Comparison of ENCODE assay signal across 8 mouse cellular contexts in genomic region chr4:21848287-21848630, GRCm38 (mm10). TPM values are rescaled to one million over a fixed set of nuclear protein-coding genes. Genes with fewer than 3 reads are reported as not detected.
DNase-seq lines count a peak whose midpoint lies in the region; ATAC-seq lines count a peak whose summit lies in the region.

No protein-coding gene starts in this region.

- peak overlapping the region; percentile 59 for H3K4me2 ChIP-seq in forebrain, embryonic 13.5 days
- H3K4me2 ChIP-seq in liver, embryonic 16.5 days (ENCODE audit: low read depth, low read length), result peak overlapping the region; percentile 70
- H3K4me2 ChIP-seq in neural tube, embryonic 13.5 days, result peak overlapping the region; percentile 58

- WGBS in forebrain, embryonic 13.5 days, result under 1% methylated on average over 24 of the region's 24 CpGs
- WGBS in liver, embryonic 16.5 days (ENCODE audit: insufficient replicate concordance), result under 1% methylated on average over 24 of the region's 24 CpGs
- WGBS in neural tube, embryonic 13.5 days, result under 1% methylated on average over 24 of the region's 24 CpGs

- H3K27me3 ChIP-seq in forebrain, embryonic 13.5 days, result no peaks in the 10 kb centered on the region
- H3K27me3 ChIP-seq in liver, embryonic 16.5 days (ENCODE audit: control insufficient read depth, insufficient read depth, low read depth, low read length), result no peaks in the 10 kb centered on the region
- H3K27me3 ChIP-seq in neural tube, embryonic 13.5 days, result no peaks in the 10 kb centered on the region

- peak overlapping the region; percentile 96 for H3K27ac ChIP-seq in forebrain, embryonic 13.5 days
- H3K27ac ChIP-seq in liver, embryonic 16.5 days (ENCODE audit: low read length), result peak overlapping the region; percentile 95
- H3K27ac ChIP-seq in neural tube, embryonic 13.5 days (replicated peaks), result peak overlapping the region; percentile 98

- peak; percentile 86 for ATAC-seq in forebrain, embryonic 13.5 days
- ATAC-seq in liver, embryonic 16.5 days (ENCODE audit: low read depth), result peak; percentile 88
- peak; percentile 90 for ATAC-seq in neural tube, embryonic 13.5 days (ENCODE audit: low read depth)

- intact Hi-C loops in heart, postnatal 10 days (cut with DNase I), result loop anchor here (5.0 kb wide), 1 partner anchor 84 kb away; the partner anchor contains the start of gene Faxc

- no peaks in the 10 kb centered on the region for H3K36me3 ChIP-seq in forebrain, embryonic 13.5 days (ENCODE audit: poor library complexity, severe bottlenecking)
- H3K36me3 ChIP-seq in liver, embryonic 16.5 days (ENCODE audit: control insufficient read depth, insufficient read depth), result no peaks in the 10 kb centered on the region
- H3K36me3 ChIP-seq in neural tube, embryonic 13.5 days, result no peaks in the 10 kb centered on the region

- no peaks in the 10 kb centered on the region for H3K9me3 ChIP-seq in forebrain, embryonic 13.5 days (replicated peaks)
- H3K9me3 ChIP-seq in liver, embryonic 16.5 days (replicated peaks; ENCODE audit: control insufficient read depth, low read length), result no peaks in the 10 kb centered on the region
- H3K9me3 ChIP-seq in neural tube, embryonic 13.5 days, result no peaks in the 10 kb centered on the region

- H3K4me1 ChIP-seq in forebrain, embryonic 13.5 days, result peaks cover 25% of the 10 kb centered on the region
- H3K4me1 ChIP-seq in liver, embryonic 16.5 days (ENCODE audit: control insufficient read depth, low read depth, low read length), result peaks cover 5% of the 10 kb centered on the region
- H3K4me1 ChIP-seq in neural tube, embryonic 13.5 days (replicated peaks), result peaks cover 29% of the 10 kb centered on the region

- peak overlapping the region; percentile 82 for H3K4me3 ChIP-seq in forebrain, embryonic 13.5 days
- H3K4me3 ChIP-seq in liver, embryonic 16.5 days (ENCODE audit: low read depth, low read length), result peak overlapping the region; percentile 96
- H3K4me3 ChIP-seq in neural tube, embryonic 13.5 days, result peak overlapping the region; percentile 82

- H3K9ac ChIP-seq in forebrain, embryonic 13.5 days, result peak overlapping the region; percentile 90
- peak overlapping the region; percentile 95 for H3K9ac ChIP-seq in liver, embryonic 16.5 days (ENCODE audit: low read depth, low read length)
- H3K9ac ChIP-seq in neural tube, embryonic 13.5 days, result peak overlapping the region; percentile 92

- peak; percentile 90 for DNase-seq in MN1 (ENCODE audit: low spot score)
- peak; percentile 88 for DNase-seq in cerebellum, adult 11 months
- peak; percentile 94 for DNase-seq in heart, postnatal 10 days
- peak; percentile 94 to 96 for DNase-seq in kidney, postnatal 4 days
- peak; percentile 84 to 85 for DNase-seq in thymus, adult 18-20 months

RNA-seq across cellular contexts. Expression of gene Pnisr, which starts 0.9 kb away (rescaled TPM):
- 200 and 205 TPM in 2 replicates for polyA plus RNA-seq in forebrain, embryonic 13.5 days (2015; fragmentation: Nextera tagmentation; extraction: Ambion mirVana)
- 10 to 100 TPM; 49.0 to 52.2 TPM for total RNA-seq in heart, postnatal 10 days (2021)
- polyA plus RNA-seq in liver, embryonic 16.5 days (2015; fragmentation: Nextera tagmentation; extraction: Ambion mirVana), result 36.5 and 39.8 TPM in 2 replicates
- 150 and 166 TPM in 2 replicates for polyA plus RNA-seq in neural tube, embryonic 13.5 days (2015; fragmentation: Nextera tagmentation; extraction: Ambion mirVana)

RNA-seq across cellular contexts. Expression of gene Coq3, which starts 31.2 kb away (rescaled TPM):
- 12.5 and 13.4 TPM in 2 replicates for polyA plus RNA-seq in forebrain, embryonic 13.5 days (2015; fragmentation: Nextera tagmentation; extraction: Ambion mirVana)
- total RNA-seq in heart, postnatal 10 days (2021), result 10 to 100 TPM; 28.4 to 29.0 TPM
- polyA plus RNA-seq in liver, embryonic 16.5 days (2015; fragmentation: Nextera tagmentation; extraction: Ambion mirVana), result 6.6 TPM in 2 replicates
- polyA plus RNA-seq in neural tube, embryonic 13.5 days (2015; fragmentation: Nextera tagmentation; extraction: Ambion mirVana), result 12.3 and 13.4 TPM in 2 replicates

Comparison
In these comparisons a context has a peak if more than half of its experiments do, and no peak if none do; other contexts are left out.
1. Peak in every context shown above with its lines: DNase-seq, ATAC-seq, H3K4me3 ChIP-seq and H3K27ac ChIP-seq.